Mouse (Mus musculus) testis, postnatal 14 days (tissue): ENCODE measurements around the gene Olfr679.
"Not testable (repeated sequence)": the region's sequence is repeated elsewhere in the genome, so short reads cannot be mapped to it uniquely, and the experiment has no call there.

Experiments used
- DNase-seq: peaks from one replicate; pipeline ENCODE4 v3.0.0; 2021; ENCODE audit warnings: low spot score

Gene Olfr679

GRCm38 (mm10) chr7:105080905-105081304, at the start of gene Olfr679:
Gene Olfr679, plus strand, starts transcription at chr7:105081205.
- no peak for DNase-seq

- no peak for DNase-seq
Observed at GRCm38 (mm10) chr7:105032398-105032797, 48.6 kb upstream of the Olfr679 start, which contains the start of gene Olfr676. Gene Olfr676, plus strand, starts transcription at chr7:105032698.

- not testable (repeated sequence) for DNase-seq
Observed at GRCm38 (mm10) chr7:105033836-105034235, 47.2 kb upstream of the Olfr679 start.

- no peak for DNase-seq
Observed at GRCm38 (mm10) chr7:105058951-105059350, 22.1 kb upstream of the Olfr679 start.

GRCm38 (mm10) chr7:105064175-105064574, 16.8 kb upstream of the Olfr679 start, which contains the start of gene Olfr678:
Gene Olfr678, plus strand, starts transcription at chr7:105064475.
- no peak for DNase-seq

- not testable (repeated sequence) for DNase-seq
Observed at GRCm38 (mm10) chr7:105092717-105093116, 11.7 kb downstream of the Olfr679 start, which contains the start of gene Olfr680-ps1. Gene Olfr680-ps1, minus strand, starts transcription at chr7:105092817.

- no peak for DNase-seq
Observed at GRCm38 (mm10) chr7:105116536-105116935, 35.5 kb downstream of the Olfr679 start, which contains the start of gene Olfr681. Gene Olfr681, plus strand, starts transcription at chr7:105116836.
